Mouse (Mus musculus) spleen, adult 2 months (tissue): ENCODE data around the gene Hoxb3. TPM values are rescaled to one million over a fixed set of nuclear protein-coding genes. Genes with fewer than 3 reads are reported as not detected.

Experiments
- DNase-seq, 2 experiments: peaks; one replicate each; pipeline versions ENCODE4 v3.0.0 to v3.0.0-alpha.2; 2012 to 2021; ENCODE audit warnings: low spot score in 2 of 2, low read depth in 1 of 2
- H3K27ac ChIP-seq: fragments of 200-500 bp; 2 replicates; pipeline ENCODE4 v1.5.1; 2012; ENCODE audit warnings: low read length, inconsistent platforms; ENCODE audit not compliant: insufficient read depth
- H3K27me3 ChIP-seq: fragments of 200-500 bp; 2 replicates; pipeline ENCODE4 v1.6.1; 2012; ENCODE audit warnings: mild to moderate bottlenecking, moderate library complexity, low read length, inconsistent platforms; ENCODE audit not compliant: control insufficient read depth, insufficient read depth
- H3K36me3 ChIP-seq: fragments of 200-500 bp; 2 replicates; pipeline ENCODE4 v1.6.1; 2012; ENCODE audit warnings: mild to moderate bottlenecking, low read length, inconsistent platforms; ENCODE audit not compliant: control insufficient read depth, insufficient read depth
- H3K4me1 ChIP-seq: fragments of 200-500 bp; 2 replicates; pipeline ENCODE4 v1.6.1; 2011; ENCODE audit warnings: inconsistent platforms; ENCODE audit not compliant: control insufficient read depth, insufficient read depth, insufficient read length
- H3K4me3 ChIP-seq: fragments of 200-500 bp; 2 replicates; pipeline ENCODE4 v1.5.1; 2011; ENCODE audit warnings: mild to moderate bottlenecking, inconsistent platforms; ENCODE audit not compliant: insufficient read depth, insufficient read length; ENCODE audit errors: extremely low read depth
- CTCF ChIP-seq: fragments of 200-500 bp; IDR thresholded peaks from 2 replicates; pipeline ENCODE4 v1.5.1; 2011; ENCODE audit warnings: mild to moderate bottlenecking, inconsistent platforms; ENCODE audit not compliant: insufficient read depth, insufficient read length, insufficient replicate concordance; ENCODE audit errors: extremely low read depth
- POLR2A ChIP-seq: fragments of 200-500 bp; IDR thresholded peaks from 2 replicates; pipeline ENCODE4 v1.6.1; 2011; ENCODE audit warnings: low read depth, low read length, inconsistent platforms
- WGBS: fragments of 180-500 bp; shearing (Covaris S2); methylation state at CpG from one replicate; pipeline ENCODE4 v1.1.7; 2018; 5-methylcytosine and 5-hydroxymethylcytosine counted together
- polyA plus RNA-seq: library from polyadenylated mRNA; depleted of rRNA; stranded (reverse); fragments of >200 nt; gene quantifications from 2 replicates; pipeline ENCODE4 v1.2.3, GENCODE M21; 2012

Hoxb3 gene
- polyA plus RNA-seq, 1 experiment = 2.0 TPM

GRCm38 (mm10) chr11:96345220-96345892, 22.2 kb downstream of the Hoxb3 start:
- H3K27ac ChIP-seq = no peak overlapping the region; the same call in 1 of the 2 replicates
- TF ChIP-seq CTCF = no peak
- no peak for TF ChIP-seq POLR2A
- H3K4me1 ChIP-seq = peaks cover 6% of the 10 kb centered on the region; the same call in 1 of the 2 replicates
- DNase-seq = no peak
- 68% methylated on average over 56 of the region's 56 CpGs for WGBS
- no peak overlapping the region for H3K4me3 ChIP-seq
- peaks cover 7% of the 10 kb centered on the region for H3K27me3 ChIP-seq
- no peaks in the 10 kb centered on the region for H3K36me3 ChIP-seq

GRCm38 (mm10) chr11:96345893-96346806, 23.0 kb downstream of the Hoxb3 start:
- peaks cover 4% of the 10 kb centered on the region; the same call in 1 of the 2 replicates for H3K27me3 ChIP-seq
- DNase-seq = no peak
- TF ChIP-seq POLR2A (no peak), CTCF (no peak)
- H3K27ac ChIP-seq = no peak overlapping the region; the same call in 1 of the 2 replicates
- H3K36me3 ChIP-seq = no peaks in the 10 kb centered on the region
- 73% methylated on average over 45 of the region's 45 CpGs for whole genome bisulfite sequencing
- no peaks in the 10 kb centered on the region for H3K4me1 ChIP-seq
- H3K4me3 ChIP-seq = no peak overlapping the region

- 84% methylated on average over 5 of the region's 5 CpGs for WGBS
- no peak overlapping the region for H3K27ac ChIP-seq
- TF ChIP-seq POLR2A (no peak), CTCF (no peak)
- H3K27me3 ChIP-seq = peaks cover 7% of the 10 kb centered on the region; the same call in 1 of the 2 replicates
- no peaks in the 10 kb centered on the region for H3K36me3 ChIP-seq
- H3K4me3 ChIP-seq = no peak overlapping the region
- H3K4me1 ChIP-seq = no peaks in the 10 kb centered on the region
- no peak for DNase-seq
Measured at GRCm38 (mm10) chr11:96346916-96347520, 23.9 kb downstream of the Hoxb3 start.

GRCm38 (mm10) chr11:96347717-96348116, 24.6 kb downstream of the Hoxb3 start:
- peaks cover 11% of the 10 kb centered on the region for H3K27me3 ChIP-seq
- H3K4me3 ChIP-seq = no peak overlapping the region
- no peak for DNase-seq
- H3K27ac ChIP-seq = no peak overlapping the region
- TF ChIP-seq CTCF (no peak), POLR2A (no peak)
- WGBS = 69% methylated on average over 4 of the region's 4 CpGs
- no peaks in the 10 kb centered on the region for H3K36me3 ChIP-seq
- peaks cover under 1% of the 10 kb centered on the region; the same call in 1 of the 2 replicates for H3K4me1 ChIP-seq

GRCm38 (mm10) chr11:96348141-96348928, 25.2 kb downstream of the Hoxb3 start:
- Histone ChIP-seq H3K27me3 (peaks cover 17% of the 10 kb centered on the region), H3K27ac (no peak overlapping the region)
- WGBS = 66% methylated on average over 21 of the region's 21 CpGs

GRCm38 (mm10) chr11:96348988-96349387, 25.9 kb downstream of the Hoxb3 start:
- no peak for DNase-seq
- no peak for TF ChIP-seq CTCF
- TF ChIP-seq POLR2A = no peak
- H3K36me3 ChIP-seq = no peaks in the 10 kb centered on the region
- no peak overlapping the region for H3K27ac ChIP-seq
- H3K27me3 ChIP-seq = peaks cover 20% of the 10 kb centered on the region
- H3K4me1 ChIP-seq = peaks cover 5% of the 10 kb centered on the region
- no peak overlapping the region for H3K4me3 ChIP-seq
- WGBS = 84% methylated on average over 3 of the region's 3 CpGs

More at GRCm38 (mm10) chr11:96348141-96348928, 25.2 kb downstream of the Hoxb3 start:
- Histone ChIP-seq H3K36me3 (no peaks in the 10 kb centered on the region), H3K4me1 (peaks cover 5% of the 10 kb centered on the region), H3K4me3 (no peak overlapping the region)
- no peak for DNase-seq
- TF ChIP-seq POLR2A = no peak
- TF ChIP-seq CTCF = no peak
